Mouse (Mus musculus) neural tube, embryonic 13.5 days (tissue): ENCODE data around the gene Mrpl39. TPM values are rescaled to one million over a fixed set of nuclear protein-coding genes. Genes with fewer than 3 reads are reported as not detected.

Experiments used
- microRNA counts: library from miRNA; unstranded; fragments of <30 nt; microRNA quantifications from one replicate; lab custom pipeline; 2016
- microRNA-seq: library from miRNA; unstranded; fragments of <30 nt; microRNA quantifications from one replicate; pipeline ENCODE4, GENCODE M21; 2016
- polyA plus RNA-seq: library from polyadenylated mRNA; unstranded; fragments of >200 nt; fragmentation: Nextera tagmentation; extraction: Ambion mirVana; gene quantifications from 2 replicates; pipeline ENCODE4 v1.2.1, GENCODE M21; 2015

Gene Mrpl39
- polyA plus RNA-seq, 1 experiment from 2014 or later = 43.5 TPM

MicroRNAs within 50 kb of the gene (microRNA counts, 519-probe panel; counts per million panel counts)
- 3,121 counts per million, percentile 37 among the panel's probes with 10 or more counts for microRNA mmu-miR-155 (lab: Ali Mortazavi, UCI)

Small RNA genes within 50 kb of the gene (microRNA-seq; reads per million reads assigned to microRNA genes)
- 75.6 reads per million, percentile 51 among the genes with 10 or more reads in this experiment for gene Mir155

Other genes with a start within 250 kb of the Mrpl39 start
- gene A730009L09Rik, start 220.6 kb downstream of the Mrpl39 start, polyA plus RNA-seq = not detected in 2 replicates
- gene Jam2, start 38.4 kb upstream of the Mrpl39 start, polyA plus RNA-seq = 24.5 and 26.9 TPM in 2 replicates
- 21.2 and 21.4 TPM in 2 replicates for gene Gabpa, start 99.2 kb upstream of the Mrpl39 start, polyA plus RNA-seq
- gene Atp5j, start 99.9 kb upstream of the Mrpl39 start, polyA plus RNA-seq = 765 and 862 TPM in 2 replicates